Mouse (Mus musculus): Measurements from ENCODE around the gene Nr5a2.

- no peak for TF ChIP-seq CTCF (IDR thresholded peaks at IDR 0.05; ENCODE audit: low read depth, low read length)
- no peak for TF ChIP-seq GATA1 (IDR thresholded peaks at IDR 0.05; ENCODE audit: borderline replicate concordance, low read length)
- no peak for TF ChIP-seq GATA2 (IDR thresholded peaks at IDR 0.05; ENCODE audit: borderline replicate concordance, low read depth, low read length)
- no peak for TF ChIP-seq TAL1 (conservative IDR thresholded peaks at IDR 0.05; ENCODE audit: low read depth, low read length)
Measured at GRCm38 (mm10) chr1:136832305-136833152, 127.7 kb downstream of the Nr5a2 start.
